In the genomic region with DNA sequence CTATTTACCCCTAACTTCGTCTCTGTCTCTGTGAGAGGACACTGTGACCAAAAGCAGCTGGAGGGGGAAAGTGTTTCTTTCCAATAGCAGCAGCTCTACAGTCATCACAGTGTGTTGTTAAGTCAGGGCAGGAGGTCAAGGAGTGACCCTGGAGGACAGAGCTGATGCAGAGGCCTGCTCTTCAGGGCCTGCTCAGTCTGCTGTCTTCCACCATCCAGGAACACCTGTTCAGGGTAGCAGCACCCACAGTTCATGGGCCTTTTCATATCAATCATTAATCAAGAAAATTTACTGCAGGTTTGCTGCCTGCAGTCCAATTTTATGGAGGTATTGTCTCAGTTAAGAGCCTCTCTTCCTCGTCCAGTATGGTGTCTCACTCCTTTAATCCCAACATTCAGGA, we compare ENCODE assay signal across 25 mouse cellular contexts. TPM values are rescaled to one million over a fixed set of nuclear protein-coding genes. Genes with fewer than 3 reads are reported as not detected.
"Had no signal": no experiment of that assay in that cellular context is flagged by ENCODE, and none has a peak within 500 bp of the region (broad histone marks: within the 10 kb centered on the region; RNA-seq: fewer than 3 reads in every experiment).

No protein-coding gene starts in this region.

- H3K9me3 ChIP-seq: liver, embryonic 13.5 days; liver, embryonic 15.5 days; midbrain, embryonic 10.5 days; neural tube, embryonic 13.5 days; neural tube, embryonic 15.5 days had no signal

- ATAC-seq: midbrain, embryonic 16.5 days had no signal

- DNase-seq: liver, embryonic 13.5 days; lung, adult 18-20 months; lung, embryonic 14.5 days; lung, postnatal 10 days; lung, postnatal 4 days; midbrain, embryonic 14.5 days; retina, postnatal 1 day; right cerebral cortex, adult 18-20 months; right cerebral cortex, postnatal 25 days; right cerebral cortex, postnatal 4 days; thymus, adult 18-20 months; thymus, postnatal 14 days; thymus, postnatal 36 days had no signal

- H3K9ac ChIP-seq: liver, embryonic 13.5 days; liver, embryonic 15.5 days; lung, embryonic 14.5 days; neural tube, embryonic 13.5 days; neural tube, embryonic 15.5 days had no signal

- H3K4me2 ChIP-seq: liver, embryonic 13.5 days; liver, embryonic 15.5 days; lung, embryonic 14.5 days; neural tube, embryonic 13.5 days; neural tube, embryonic 15.5 days had no signal

- H3K4me1 ChIP-seq: neural tube, embryonic 13.5 days; neural tube, embryonic 15.5 days had no signal

- H3K27me3 ChIP-seq: liver, embryonic 13.5 days; liver, embryonic 15.5 days; neural tube, embryonic 13.5 days; neural tube, embryonic 15.5 days had no signal

- H3K4me3 ChIP-seq: liver, embryonic 13.5 days; liver, embryonic 15.5 days; midbrain, embryonic 10.5 days; myocyte; neural tube, embryonic 13.5 days; neural tube, embryonic 15.5 days had no signal

- H3K27ac ChIP-seq: liver, embryonic 13.5 days; liver, embryonic 15.5 days; midbrain, embryonic 10.5 days; neural tube, embryonic 13.5 days; neural tube, embryonic 15.5 days had no signal

RNA-seq across cellular contexts. Expression of gene Spata25, which starts 14.8 kb away (rescaled TPM):
- total RNA-seq: megakaryocyte, adult 5-6 weeks; megakaryocyte-erythroid progenitor cell, adult 5-6 weeks had no signal
- polyA plus RNA-seq: liver, embryonic 13.5 days; liver, embryonic 15.5 days; lung, embryonic 14.5 days; lung, embryonic 16.5 days; midbrain, embryonic 10.5 days; midbrain, embryonic 16.5 days; neural tube, embryonic 11.5 days; neural tube, embryonic 13.5 days; neural tube, embryonic 15.5 days; stomach, embryonic 14.5 days; stomach, embryonic 16.5 days had no signal
